Mouse (Mus musculus) stomach, adult 2 months (tissue): ENCODE measurements around the gene Adgra1. TPM values are rescaled to one million over a fixed set of nuclear protein-coding genes. Genes with fewer than 3 reads are reported as not detected.

ENCODE experiments used
- polyA plus RNA-seq: library from polyadenylated mRNA; depleted of rRNA; stranded (reverse); fragments of >200 nt; gene quantifications from 2 replicates; pipeline ENCODE4 v1.2.3, GENCODE M21; 2012; rRNA removed

The Adgra1 gene
- 0.53 and 0.76 TPM in 2 replicates for polyA plus RNA-seq

DNA sequence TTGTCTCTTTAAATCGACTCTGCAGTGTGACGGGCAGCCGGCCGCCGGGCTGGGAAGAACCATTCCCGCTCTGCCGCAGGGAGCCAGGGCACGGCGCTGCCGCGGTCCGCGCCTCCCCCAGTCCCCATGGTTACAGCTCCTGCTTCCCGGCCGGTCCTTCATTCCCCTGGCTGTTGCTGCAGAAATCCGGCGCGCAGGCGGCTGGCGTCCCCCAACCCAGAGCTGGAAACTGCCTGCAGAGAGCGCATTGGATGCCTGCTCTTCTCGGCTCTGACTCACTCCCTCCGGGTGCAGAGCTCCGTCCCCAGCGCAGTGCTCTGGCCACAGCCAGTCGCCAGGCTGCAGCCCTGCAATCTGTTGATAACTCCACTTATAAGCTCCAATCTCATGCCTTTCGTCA, at the start of gene Adgra1:
TSS of gene Adgra1 (plus strand) at position 139 of the 400 bp plus-strand sequence.

DNA sequence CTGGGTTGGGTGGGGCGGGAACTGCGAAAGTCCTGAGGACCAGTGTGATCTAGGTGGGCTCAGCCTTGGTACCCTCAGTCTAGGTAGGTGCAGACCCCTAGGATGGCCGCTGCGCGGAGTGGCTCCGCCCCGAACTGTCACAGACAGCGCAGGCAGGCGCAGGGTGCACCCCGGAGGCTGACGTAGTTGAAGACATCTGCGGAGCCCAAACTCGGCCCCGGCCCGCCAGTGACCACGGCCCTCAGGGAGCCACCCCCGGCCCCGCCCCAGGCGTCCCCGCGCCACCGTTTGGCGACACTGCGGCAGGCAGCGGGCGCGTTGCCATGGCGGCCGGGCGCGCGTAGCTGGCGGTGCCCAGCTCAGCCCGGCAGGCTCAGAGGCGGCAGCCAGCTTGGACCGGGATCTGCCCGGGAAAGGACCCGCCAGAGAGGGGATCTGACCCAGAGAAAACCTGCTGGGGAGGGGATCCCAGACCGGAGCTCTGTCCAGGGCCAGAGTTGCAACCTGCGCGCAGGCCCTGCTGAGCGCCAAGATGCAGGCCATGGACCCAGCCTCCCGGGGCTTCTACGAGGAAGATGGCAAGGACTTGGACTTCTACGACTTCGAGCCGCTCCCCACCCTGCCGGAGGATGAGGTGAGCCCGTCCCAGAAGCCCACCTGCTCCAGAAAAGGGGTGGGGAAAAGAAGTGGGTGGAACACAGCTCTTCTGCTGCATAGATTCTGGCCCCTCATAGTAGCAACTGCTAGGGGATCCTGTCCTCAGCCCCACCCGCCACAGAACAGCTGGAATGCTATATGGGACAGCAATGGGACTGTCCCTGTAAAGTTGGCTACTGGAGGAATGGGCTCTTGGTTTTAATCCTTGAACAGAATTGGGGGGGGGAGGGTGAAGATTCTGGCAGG, 60.9 kb downstream of the Adgra1 start, which contains the start of gene Kndc1:
TSS of gene Kndc1 (plus strand) at position 42 of the 903 bp plus-strand sequence.

Other genes starting within 250 kb of the Adgra1 start
- 0.19 and 0.60 TPM in 2 replicates for gene Cfap46, start 150.4 kb upstream of the Adgra1 start, polyA plus RNA-seq
- gene Kndc1, start 60.5 kb downstream of the Adgra1 start, polyA plus RNA-seq, result 0.08 and 0.10 TPM in 2 replicates
- gene Utf1, start 109.6 kb downstream of the Adgra1 start, polyA plus RNA-seq, result 0.13 TPM in 1 of 2 replicates, not detected in the other
- gene 6430531B16Rik, start 144.6 kb downstream of the Adgra1 start, polyA plus RNA-seq, result 0.19 TPM in 1 of 2 replicates, not detected in the other
- 3.8 and 6.5 TPM in 2 replicates for gene Adam8, start 158.4 kb downstream of the Adgra1 start, polyA plus RNA-seq
- gene Zfp511, start 202.2 kb downstream of the Adgra1 start, polyA plus RNA-seq, result 26.5 and 83.0 TPM in 2 replicates
- 4.4 and 5.4 TPM in 2 replicates for gene Tubgcp2, start 202.5 kb downstream of the Adgra1 start, polyA plus RNA-seq
- gene Msx3, start 214.9 kb downstream of the Adgra1 start, polyA plus RNA-seq, result 0.02 and 0.23 TPM in 2 replicates
- 1.3 and 1.5 TPM in 2 replicates for gene Caly, start 248.4 kb downstream of the Adgra1 start, polyA plus RNA-seq